Mouse (Mus musculus) cortical plate, adult 2 months (tissue): ENCODE data around the gene Igsf9. TPM values are rescaled to one million over a fixed set of nuclear protein-coding genes. Genes with fewer than 3 reads are reported as not detected.

ENCODE experiments used
- H3K27ac ChIP-seq: fragments of 200-500 bp; 2 replicates; pipeline ENCODE4 v1.5.1; 2012; ENCODE audit warnings: low read length, control low read depth, inconsistent platforms; ENCODE audit not compliant: insufficient read depth
- H3K4me1 ChIP-seq: fragments of 200-500 bp; 2 replicates; pipeline ENCODE4 v1.6.1; 2011; ENCODE audit warnings: low read length; ENCODE audit not compliant: control insufficient read depth, insufficient read depth
- H3K4me3 ChIP-seq: fragments of 200-500 bp; 2 replicates; pipeline ENCODE4 v1.5.1; 2011; ENCODE audit warnings: mild to moderate bottlenecking, low read length, control low read depth; ENCODE audit not compliant: insufficient read depth
- CTCF ChIP-seq: fragments of 200-500 bp; IDR thresholded peaks from 2 replicates; pipeline ENCODE4 v1.5.1; 2011; ENCODE audit warnings: mild to moderate bottlenecking, control low read depth, low read length; ENCODE audit not compliant: insufficient read depth; ENCODE audit errors: extremely low read depth
- POLR2A ChIP-seq: fragments of 200-500 bp; IDR thresholded peaks from 2 replicates; pipeline ENCODE4 v1.6.1; 2011; ENCODE audit warnings: mild to moderate bottlenecking, low read length, control low read depth; ENCODE audit not compliant: insufficient read depth; ENCODE audit errors: extremely low read depth
- polyA plus RNA-seq: library from polyadenylated mRNA; depleted of rRNA; stranded (reverse); fragments of >200 nt; gene quantifications from 2 replicates; pipeline ENCODE4 v1.2.3, GENCODE M21; 2012

Gene Igsf9
- polyA plus RNA-seq, 1 experiment, result 15.6 TPM

DNA sequence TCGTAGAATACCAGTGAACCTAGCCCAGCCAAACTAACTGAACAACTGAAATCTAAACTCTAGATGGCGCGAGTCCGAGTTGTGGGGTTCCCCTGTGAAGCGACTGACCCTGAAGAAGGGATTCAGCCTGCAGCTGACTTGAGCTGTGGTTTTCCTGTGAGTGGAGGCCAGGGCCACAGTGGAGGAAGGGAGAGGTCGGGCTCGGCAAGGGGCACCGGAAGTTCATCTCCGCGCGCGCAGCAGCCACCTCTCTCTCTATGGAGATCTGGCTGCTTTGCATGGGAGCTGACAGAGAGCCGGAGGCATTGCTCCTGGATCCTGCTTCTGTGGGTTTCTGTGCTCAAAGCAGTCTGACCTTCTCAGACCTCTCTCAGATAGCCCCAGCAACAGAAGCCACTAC lies 31.4 kb downstream of the Igsf9 start:
- no peak overlapping the region for H3K4me3 ChIP-seq
- TF ChIP-seq POLR2A (no peak), CTCF (no peak)
- H3K4me1 ChIP-seq, result no peaks in the 10 kb centered on the region
- H3K27ac ChIP-seq, result 0 out of 2 replicates have a peak overlapping the region, but pooled peaks have one; percentile 17

DNA sequence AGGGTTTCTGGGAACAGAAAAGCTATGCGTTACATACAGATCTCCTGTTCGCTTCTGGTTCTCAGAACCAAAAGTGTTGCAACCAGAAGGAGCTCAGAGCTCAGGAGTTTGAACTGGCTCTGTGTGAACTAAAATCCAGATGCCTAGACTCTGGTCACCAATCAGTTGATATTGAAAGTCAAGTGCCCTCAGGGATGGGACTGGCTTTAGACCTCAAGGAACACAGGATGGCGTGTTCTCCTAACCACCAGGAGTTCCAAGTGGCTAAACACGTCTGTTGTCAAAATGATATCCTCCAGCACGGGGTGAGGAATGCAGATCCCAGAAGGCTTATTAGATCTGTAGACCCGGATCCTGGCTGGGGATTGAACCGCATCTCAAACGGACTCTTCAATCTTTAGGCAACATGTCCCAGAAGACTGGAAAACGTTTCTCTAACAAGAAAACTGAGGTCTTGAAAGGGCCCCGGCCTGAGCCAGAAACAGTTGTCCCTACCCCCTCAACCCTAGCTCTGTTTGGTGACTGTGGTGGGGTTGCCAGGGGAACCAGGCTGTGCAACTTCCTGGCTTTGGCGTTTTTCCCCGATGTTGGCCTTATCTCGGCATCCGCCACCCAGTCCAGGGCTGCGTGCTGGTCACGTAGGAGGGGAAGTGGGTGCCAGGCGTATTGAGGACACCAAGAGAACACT lies 32.1 kb downstream of the Igsf9 start:
- Histone ChIP-seq H3K27ac (no peak overlapping the region), H3K4me3 (no peak overlapping the region), H3K4me1 (no peaks in the 10 kb centered on the region)
- no peak for TF ChIP-seq POLR2A

DNA sequence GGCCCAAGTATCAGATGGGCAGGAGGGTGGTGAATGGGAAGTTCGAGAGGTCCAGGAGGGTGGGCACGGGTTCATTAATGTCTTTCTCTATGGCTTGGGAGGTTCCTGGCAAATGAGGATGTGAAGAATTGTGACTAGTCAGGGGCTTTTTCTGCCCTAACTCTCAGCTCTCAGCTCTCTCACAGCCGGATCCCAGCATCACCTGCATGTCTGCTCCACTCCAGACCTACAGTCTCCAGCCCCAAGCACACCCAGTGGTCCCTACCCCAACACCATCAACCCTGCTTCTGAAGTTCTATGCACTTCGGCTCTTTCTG lies 32.6 kb downstream of the Igsf9 start:
- TF ChIP-seq POLR2A, result no peak
- TF ChIP-seq CTCF, result no peak
- Histone ChIP-seq H3K4me1 (no peaks in the 10 kb centered on the region), H3K27ac (no peak overlapping the region), H3K4me3 (no peak overlapping the region)

DNA sequence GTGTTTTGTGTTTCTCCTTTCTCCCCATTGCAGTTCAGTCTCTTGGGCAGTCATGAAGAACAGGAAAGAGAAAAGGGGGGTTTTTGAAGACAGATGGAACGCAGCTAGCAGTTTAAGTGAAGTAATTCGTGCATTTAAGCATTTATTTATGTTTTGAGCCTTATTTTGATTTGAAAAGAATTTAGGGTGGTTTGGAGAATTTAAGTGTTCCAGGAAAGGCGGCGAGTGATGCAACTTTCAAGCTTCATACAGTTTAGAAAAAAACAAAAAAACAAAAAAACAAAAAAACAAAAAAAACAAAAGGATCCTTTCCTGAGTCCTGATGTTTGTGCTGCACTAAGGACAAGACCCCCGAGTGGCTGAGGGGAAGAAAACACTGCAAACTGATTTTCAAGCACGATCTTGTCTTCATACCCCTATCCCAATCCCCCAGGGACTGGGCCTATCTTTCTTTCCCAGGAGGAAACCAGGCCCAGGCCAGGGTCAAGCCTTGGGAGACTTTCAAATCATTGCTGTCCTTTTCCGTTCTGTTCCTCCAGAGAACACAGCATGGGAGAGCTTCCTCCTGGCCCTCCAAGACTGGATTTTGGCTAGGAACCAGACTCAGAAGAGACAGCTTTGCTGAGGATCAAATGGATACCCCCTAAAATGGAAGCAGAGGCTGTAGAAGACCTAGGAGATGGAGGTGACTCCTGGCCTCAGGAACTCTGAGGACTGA lies 33.1 kb downstream of the Igsf9 start:
- Histone ChIP-seq H3K27ac (no peak overlapping the region), H3K4me3 (no peak overlapping the region), H3K4me1 (no peaks in the 10 kb centered on the region)
- TF ChIP-seq CTCF (no peak), POLR2A (no peak)

DNA sequence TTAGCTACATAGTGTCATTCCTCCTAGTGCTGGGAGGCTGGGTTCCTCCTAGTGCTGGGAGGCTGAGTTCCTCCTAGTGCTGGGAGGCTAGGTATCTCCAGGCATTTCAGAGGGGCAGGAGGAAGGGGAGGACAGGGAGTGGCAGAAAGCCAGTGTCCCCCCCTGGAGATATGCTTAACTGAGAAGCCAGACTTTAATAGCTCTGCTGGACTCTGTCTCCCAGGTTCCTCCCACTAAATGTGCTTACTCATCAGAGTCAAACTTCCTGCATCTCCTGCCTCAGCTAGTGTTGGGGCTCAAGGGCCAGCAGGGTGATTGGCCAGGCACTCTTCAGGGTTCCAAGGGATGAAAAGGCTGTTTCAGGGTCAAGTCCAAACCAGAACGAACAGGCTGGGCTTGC lies 33.8 kb downstream of the Igsf9 start:
- no peak overlapping the region for H3K27ac ChIP-seq
- no peaks in the 10 kb centered on the region for H3K4me1 ChIP-seq
- TF ChIP-seq CTCF (no peak), POLR2A (no peak)
- H3K4me3 ChIP-seq, result no peak overlapping the region

DNA sequence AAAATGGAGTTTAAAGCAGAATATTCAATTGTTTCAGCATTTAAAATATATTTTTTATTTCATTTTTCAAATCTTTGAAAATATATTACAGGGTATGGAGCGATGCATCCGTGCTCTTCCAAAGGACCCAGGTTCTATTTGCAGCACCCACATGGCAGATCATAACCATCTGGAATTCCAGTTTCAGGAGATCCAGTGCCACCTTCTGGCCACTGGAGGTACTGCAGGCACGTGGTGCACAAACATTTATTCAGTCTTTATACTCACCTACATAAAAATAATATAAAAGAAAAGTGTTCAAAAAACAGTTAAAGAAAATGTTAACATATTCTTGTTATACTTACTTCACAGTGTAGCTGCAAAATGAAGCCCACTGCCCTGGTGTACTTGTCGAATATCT lies 36.4 kb downstream of the Igsf9 start:
- Histone ChIP-seq H3K4me1 (no peaks in the 10 kb centered on the region), H3K27ac (no peak overlapping the region), H3K4me3 (no peak overlapping the region)
- TF ChIP-seq CTCF (0 out of 2 replicates have a peak, but pooled peaks have one; percentile 19), POLR2A (no peak)

DNA sequence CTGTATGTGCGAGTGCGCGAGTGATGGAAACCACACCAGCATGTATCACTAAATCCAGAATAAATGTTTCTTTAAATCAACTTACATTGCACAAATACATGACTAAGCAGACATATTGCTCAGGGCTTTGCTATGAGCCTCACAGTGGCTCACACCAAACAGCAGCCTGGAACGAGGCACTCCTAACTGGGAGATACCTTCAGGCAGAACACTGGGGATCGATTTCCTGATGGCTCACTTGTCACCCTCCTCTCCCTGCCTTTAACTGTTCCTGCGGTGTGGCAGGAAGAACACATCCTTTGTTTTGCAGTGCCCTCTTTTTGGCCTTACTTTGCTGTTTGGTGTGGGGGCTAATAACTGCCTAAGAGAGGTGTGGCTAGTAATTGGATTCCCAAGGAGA lies 38.1 kb downstream of the Igsf9 start:
- no peaks in the 10 kb centered on the region for H3K4me1 ChIP-seq
- no peak overlapping the region for H3K27ac ChIP-seq
- TF ChIP-seq POLR2A, result no peak
- no peak for TF ChIP-seq CTCF
- H3K4me3 ChIP-seq, result no peak overlapping the region

DNA sequence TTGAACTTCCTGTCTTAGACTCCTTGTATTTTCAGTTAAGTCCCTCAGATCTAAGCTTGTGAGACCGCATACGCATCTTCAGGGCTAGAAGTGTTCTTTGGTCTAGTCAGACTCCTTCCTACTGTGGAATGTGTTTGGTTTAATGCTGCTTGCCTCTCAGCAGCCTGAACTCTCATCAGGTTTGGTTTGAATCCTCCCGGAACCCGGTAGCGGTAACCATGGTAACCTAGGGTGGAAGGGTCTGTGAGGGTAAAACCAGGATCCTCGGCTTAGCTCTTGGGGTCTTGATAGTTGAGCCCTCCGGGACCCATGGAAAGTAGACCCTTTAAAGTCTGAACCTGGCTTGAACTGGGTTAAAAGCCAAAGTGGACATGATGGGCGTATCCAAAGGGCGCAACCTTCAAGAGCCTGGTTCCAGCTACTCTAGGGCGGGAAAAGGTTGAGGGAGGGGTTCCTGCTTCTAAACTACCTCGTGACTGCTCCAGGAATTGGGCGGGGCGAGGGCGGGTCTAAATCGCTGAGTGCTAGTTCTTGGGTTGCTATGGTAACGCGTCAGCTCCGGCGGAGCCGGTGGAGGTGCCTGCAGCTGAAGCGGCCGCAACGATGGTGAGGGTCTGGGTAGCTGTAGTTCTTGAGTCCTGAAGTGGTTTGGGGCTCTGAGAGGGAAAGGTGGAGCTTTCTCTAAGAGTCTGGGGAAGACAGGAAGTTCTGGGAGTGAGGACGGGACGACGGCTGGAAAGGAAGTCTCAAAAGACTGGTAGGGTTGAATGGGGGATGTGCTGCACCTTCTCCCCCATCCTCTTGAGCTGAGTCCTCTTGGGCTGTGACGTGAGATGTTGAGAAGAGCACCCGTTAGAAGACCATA lies 39.2 kb downstream of the Igsf9 start, which contains the start of gene Cfap45:
Cfap45 (plus strand) TSS at position 226 of the 865 bp plus-strand sequence.
- peak within 1 kb of the TSS; percentile 35 for H3K4me3 ChIP-seq
- no peak for TF ChIP-seq POLR2A
- no peak for TF ChIP-seq CTCF
- H3K4me1 ChIP-seq, result no peaks in the 10 kb centered on the region
- H3K27ac ChIP-seq, result no peak within 1 kb of the TSS

DNA sequence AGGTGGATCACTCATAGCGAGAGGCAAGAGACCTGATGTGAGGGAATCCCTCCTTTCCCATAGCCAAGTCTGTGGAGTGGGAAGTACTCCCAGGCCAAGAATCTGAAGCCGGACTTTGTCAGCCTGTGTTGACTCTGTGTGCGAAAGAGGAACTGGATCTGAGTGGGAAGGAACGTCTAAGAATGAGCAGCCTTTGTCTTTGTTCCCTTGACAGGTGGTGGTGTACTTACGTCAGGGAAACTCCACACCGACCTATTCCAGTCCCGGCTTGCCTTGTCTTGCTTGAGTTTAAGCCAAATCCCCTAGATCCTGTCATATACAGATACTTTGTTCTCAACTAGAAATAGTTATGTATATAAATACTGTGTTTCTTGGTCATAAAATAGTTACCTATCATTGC lies 40.9 kb downstream of the Igsf9 start:
- H3K4me1 ChIP-seq, result no peaks in the 10 kb centered on the region
- TF ChIP-seq POLR2A (no peak), CTCF (no peak)
- H3K4me3 ChIP-seq, result no peak overlapping the region
- H3K27ac ChIP-seq, result no peak overlapping the region
